Mouse (Mus musculus): ENCODE measurements around the gene Cnrip1.
"Not testable (repeated sequence)": the region's sequence is repeated elsewhere in the genome, so short reads cannot be mapped to it uniquely, and the experiment has no call there.

Gene Cnrip1

GRCm38 (mm10) chr11:17051545-17052475 lies at the start of gene Cnrip1, which contains the start of gene Plek:
Gene Cnrip1 (plus strand): TSS chr11:17051586.
Gene Plek (minus strand): TSS chr11:17052381.
- DNase-seq (ENCODE audit: low spot score), result peak; percentile 25

GRCm38 (mm10) chr11:17002739-17003373 lies 48.5 kb upstream of the Cnrip1 start:
- DNase-seq (ENCODE audit: low spot score), result no peak

GRCm38 (mm10) chr11:17003757-17004156 lies 47.6 kb upstream of the Cnrip1 start:
- DNase-seq (ENCODE audit: low spot score), result no peak

- no peak for DNase-seq (ENCODE audit: low spot score)
These were observed 46.2 kb upstream of the Cnrip1 start for GRCm38 (mm10) chr11:17004899-17005846.

- not testable (repeated sequence) for DNase-seq (ENCODE audit: low spot score)
These were observed 44.9 kb upstream of the Cnrip1 start for GRCm38 (mm10) chr11:17006526-17006925.

GRCm38 (mm10) chr11:17007517-17008173 lies 43.7 kb upstream of the Cnrip1 start:
- no peak for DNase-seq (ENCODE audit: low spot score)

- no peak for DNase-seq (ENCODE audit: low spot score)
These were observed 42.9 kb upstream of the Cnrip1 start for GRCm38 (mm10) chr11:17008498-17008941.

- no peak for DNase-seq (ENCODE audit: low spot score)
These were observed 38.4 kb upstream of the Cnrip1 start for GRCm38 (mm10) chr11:17012948-17013347.

GRCm38 (mm10) chr11:17019328-17019727 lies 32.1 kb upstream of the Cnrip1 start:
- no peak for DNase-seq (ENCODE audit: low spot score)

GRCm38 (mm10) chr11:17023206-17023605 lies 28.2 kb upstream of the Cnrip1 start:
- no peak for DNase-seq (ENCODE audit: low spot score)

GRCm38 (mm10) chr11:17023984-17024383 lies 27.4 kb upstream of the Cnrip1 start:
- DNase-seq (ENCODE audit: low spot score), result no peak

- DNase-seq (ENCODE audit: low spot score), result no peak
These were observed 5.6 kb upstream of the Cnrip1 start for GRCm38 (mm10) chr11:17045806-17046205.

- no peak for DNase-seq (ENCODE audit: low spot score)
These were observed 1.2 kb downstream of the Cnrip1 start for GRCm38 (mm10) chr11:17052476-17053049.

- DNase-seq (ENCODE audit: low spot score), result not testable (repeated sequence)
These were observed 18.0 kb downstream of the Cnrip1 start for GRCm38 (mm10) chr11:17069360-17069759.

- DNase-seq (ENCODE audit: low spot score), result no peak
These were observed 24.3 kb downstream of the Cnrip1 start for GRCm38 (mm10) chr11:17075656-17076055.

GRCm38 (mm10) chr11:17082086-17082485 lies 30.7 kb downstream of the Cnrip1 start:
- DNase-seq (ENCODE audit: low spot score), result no peak

GRCm38 (mm10) chr11:17082953-17083352 lies 31.6 kb downstream of the Cnrip1 start:
- DNase-seq (ENCODE audit: low spot score), result no peak

- DNase-seq (ENCODE audit: low spot score), result no peak
These were observed 32.1 kb downstream of the Cnrip1 start for GRCm38 (mm10) chr11:17083455-17083854.

- no peak for DNase-seq (ENCODE audit: low spot score)
These were observed 32.5 kb downstream of the Cnrip1 start for GRCm38 (mm10) chr11:17083866-17084265.

GRCm38 (mm10) chr11:17086106-17086505 lies 34.7 kb downstream of the Cnrip1 start:
- no peak for DNase-seq (ENCODE audit: low spot score)

GRCm38 (mm10) chr11:17106936-17107335 lies 55.5 kb downstream of the Cnrip1 start:
- DNase-seq (ENCODE audit: low spot score), result no peak

Data from ovary, adult 18-20 months (tissue).